Mouse (Mus musculus): ENCODE results near the gene Gsk3b.

DNA sequence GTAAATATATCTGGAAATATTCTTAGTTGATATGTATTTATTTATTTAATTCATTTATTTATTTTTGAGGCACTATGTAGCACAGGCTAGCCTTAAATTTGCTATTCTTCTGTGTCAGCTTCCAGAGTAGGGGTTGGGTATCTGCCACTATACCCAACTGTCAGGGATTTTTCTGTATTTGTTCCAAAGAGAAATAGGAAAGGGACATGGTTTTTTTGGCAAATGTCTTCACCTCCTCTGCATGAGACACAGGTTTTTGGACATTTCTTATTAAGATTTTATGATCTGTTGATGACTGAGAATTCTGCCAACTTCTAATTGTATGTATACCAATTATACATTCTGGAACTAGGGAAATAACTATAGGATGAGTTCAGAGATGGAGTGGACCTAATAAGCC lies 10.5 kb downstream of the Gsk3b start:
- TF ChIP-seq CTCF (IDR thresholded peaks at IDR 0.05): no peak
- no peak for TF ChIP-seq EP300 (IDR thresholded peaks at IDR 0.05)

All from lung, postnatal 0 days (tissue).